Mouse (Mus musculus) B cell, adult 2 months (primary cell): ENCODE data around the gene Idh3b.

Experiments
- DNase-seq, 2 experiments: peaks; one replicate each; pipeline ENCODE4 v3.0.0; 2022

The Idh3b gene

DNA sequence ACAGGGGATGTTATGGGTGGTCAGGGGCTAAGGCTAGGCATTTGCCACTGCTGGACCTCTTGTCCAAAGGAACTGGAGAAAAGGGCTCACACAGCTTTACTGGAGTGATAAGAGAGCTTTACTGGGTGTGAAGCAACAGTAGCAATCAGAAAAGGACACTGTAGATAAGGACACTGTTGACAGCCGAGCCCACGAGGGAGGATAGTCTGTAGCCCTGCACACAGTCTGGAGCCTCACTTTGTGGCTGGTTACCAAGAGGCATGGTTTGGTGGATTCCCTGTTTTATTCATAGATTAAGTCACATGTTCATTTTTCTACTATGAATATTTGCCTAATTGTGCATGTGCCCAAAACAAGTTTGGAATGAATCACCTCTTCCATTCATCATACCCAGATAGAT is 21.9 kb downstream of the Idh3b start:
- no peak for DNase-seq

DNA sequence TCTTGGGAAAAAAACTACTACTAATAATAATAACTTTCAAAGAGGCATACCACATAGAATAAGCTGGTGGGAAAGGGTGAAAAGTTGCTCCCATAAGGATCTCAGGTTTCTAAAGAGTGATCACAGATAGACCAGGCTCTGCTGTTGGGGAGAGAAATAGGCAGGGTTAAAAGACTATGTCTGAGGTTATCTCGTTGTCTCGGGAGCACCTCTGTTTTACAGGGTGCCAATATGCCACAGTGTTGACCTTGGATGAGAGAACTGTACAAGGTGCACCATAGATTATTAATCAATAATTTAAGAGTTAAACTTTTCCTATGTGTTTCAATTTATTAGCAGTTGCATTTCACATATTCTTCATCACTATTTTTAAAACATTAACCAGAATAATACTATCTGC is 22.4 kb downstream of the Idh3b start:
- DNase-seq: no peak

DNA sequence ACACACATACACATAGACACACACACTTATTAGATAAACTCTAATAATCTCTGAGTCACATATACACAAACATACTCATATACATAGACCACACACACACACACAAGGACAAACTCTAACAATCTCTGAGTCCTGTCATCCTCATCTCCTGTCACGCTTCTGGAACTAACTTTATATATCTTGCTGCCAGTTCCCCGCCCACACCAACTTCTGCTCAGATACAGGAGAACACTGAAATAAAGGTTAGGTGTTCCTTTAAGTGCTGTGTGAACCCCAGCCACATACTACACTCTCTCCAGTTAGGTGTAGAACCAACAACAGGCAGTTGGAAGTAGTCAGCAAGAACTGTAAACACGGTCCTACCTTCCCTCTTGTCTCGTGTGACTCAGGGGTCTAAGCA is 23.5 kb downstream of the Idh3b start:
- DNase-seq: no peak

DNA sequence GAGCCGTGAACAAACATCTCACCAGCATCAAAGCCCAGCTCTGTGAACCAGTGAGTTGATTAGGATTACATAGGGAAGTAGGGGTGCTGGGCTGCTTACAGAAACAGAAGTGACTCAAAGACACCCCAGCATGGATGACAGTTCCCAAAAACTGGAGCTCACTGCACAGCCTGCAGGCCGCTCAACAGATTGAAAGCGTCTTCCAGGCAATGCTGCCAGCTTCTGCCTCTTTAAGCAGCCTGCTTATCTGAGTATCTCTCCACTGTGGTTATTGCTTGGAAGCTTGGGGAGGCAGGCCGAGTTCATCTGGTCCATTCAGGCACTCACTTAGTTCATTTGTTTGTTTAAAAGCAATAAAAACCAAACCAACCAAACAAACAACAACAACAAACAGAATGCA is 27.6 kb downstream of the Idh3b start:
- no peak for DNase-seq

DNA sequence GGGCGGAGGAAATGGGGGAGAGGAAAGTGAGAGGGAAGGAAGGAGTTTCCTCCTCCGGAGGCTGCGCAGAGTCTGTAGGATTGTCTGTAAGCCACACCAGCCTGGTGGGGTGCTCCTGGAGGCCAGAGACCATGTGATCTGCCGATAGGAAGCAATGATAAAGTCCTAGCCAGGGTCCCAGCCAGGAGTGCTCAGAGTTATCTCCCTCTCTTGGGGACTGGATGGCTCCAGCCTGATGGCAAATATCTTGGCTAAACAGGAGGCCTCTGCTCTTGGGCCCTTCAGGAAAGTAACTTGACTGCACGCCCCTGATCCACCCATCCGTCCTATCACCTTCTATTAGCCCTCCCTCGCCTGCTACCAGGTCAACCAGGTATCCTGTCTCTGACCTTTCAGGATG is 36.1 kb downstream of the Idh3b start:
- no peak for DNase-seq

DNA sequence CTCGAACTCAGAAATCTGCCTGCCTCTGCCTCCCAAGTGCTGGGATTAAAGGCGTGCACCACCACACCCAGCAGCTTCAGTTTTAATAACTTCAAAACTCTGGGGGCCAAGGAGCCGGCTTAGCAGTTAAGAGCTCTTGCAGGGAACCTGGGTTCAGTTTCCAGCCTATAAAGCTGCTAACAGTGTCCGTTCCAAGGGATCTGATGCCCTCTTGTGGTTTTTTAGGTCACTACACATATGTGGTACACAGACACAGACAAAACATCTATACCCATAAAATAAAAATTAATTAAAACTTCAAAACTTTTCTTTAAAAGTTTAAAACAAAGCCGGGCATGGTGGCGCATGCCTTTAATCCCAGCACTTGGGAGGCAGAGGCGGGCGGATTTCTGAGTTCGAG is 37.4 kb downstream of the Idh3b start:
- peak; percentile 29 to 38 for DNase-seq
